Mouse (Mus musculus): ENCODE results near the gene Zfp712.

DNA sequence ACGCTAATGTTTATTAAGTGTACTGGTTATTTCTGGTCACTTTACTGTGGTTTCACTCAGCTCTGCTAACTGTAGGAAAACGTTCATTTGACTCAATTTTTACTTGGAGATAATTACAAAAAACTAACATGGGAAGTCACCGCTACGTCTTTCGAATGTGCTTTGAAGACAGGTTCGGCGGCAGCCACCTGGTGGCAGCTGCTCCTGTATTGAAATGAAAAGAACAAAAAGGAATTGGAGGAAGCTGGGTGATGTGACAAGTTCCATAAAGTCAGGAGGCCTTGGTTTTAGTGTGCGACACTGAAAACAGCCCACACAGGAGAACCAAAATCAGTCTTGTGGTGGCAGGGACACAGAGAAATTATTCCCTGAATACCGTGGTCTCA is 47.8 kb upstream of the Zfp712 start:
- TF ChIP-seq CTCF (IDR thresholded peaks at IDR 0.05; ENCODE audit: control insufficient read depth, insufficient read depth, insufficient replicate concordance, low read depth, low read length) (no peak), POLR2A (IDR thresholded peaks at IDR 0.05; ENCODE audit: control insufficient read depth, low read depth, low read length) (no peak)
